Mouse (Mus musculus) liver, adult 2 months (tissue): ENCODE measurements around the gene Lcmt2.

Experiments used
- CTCF ChIP-seq: fragments of 200-500 bp; IDR thresholded peaks from 2 replicates; pipeline ENCODE4 v1.5.1; 2011; ENCODE audit warnings: low read depth, low read length, control low read depth
- POLR2A ChIP-seq: fragments of 200-500 bp; IDR thresholded peaks from 2 replicates; pipeline ENCODE4 v1.6.1; 2011; ENCODE audit warnings: low read length, control low read depth; ENCODE audit not compliant: insufficient read depth; ENCODE audit errors: extremely low read depth

DNA sequence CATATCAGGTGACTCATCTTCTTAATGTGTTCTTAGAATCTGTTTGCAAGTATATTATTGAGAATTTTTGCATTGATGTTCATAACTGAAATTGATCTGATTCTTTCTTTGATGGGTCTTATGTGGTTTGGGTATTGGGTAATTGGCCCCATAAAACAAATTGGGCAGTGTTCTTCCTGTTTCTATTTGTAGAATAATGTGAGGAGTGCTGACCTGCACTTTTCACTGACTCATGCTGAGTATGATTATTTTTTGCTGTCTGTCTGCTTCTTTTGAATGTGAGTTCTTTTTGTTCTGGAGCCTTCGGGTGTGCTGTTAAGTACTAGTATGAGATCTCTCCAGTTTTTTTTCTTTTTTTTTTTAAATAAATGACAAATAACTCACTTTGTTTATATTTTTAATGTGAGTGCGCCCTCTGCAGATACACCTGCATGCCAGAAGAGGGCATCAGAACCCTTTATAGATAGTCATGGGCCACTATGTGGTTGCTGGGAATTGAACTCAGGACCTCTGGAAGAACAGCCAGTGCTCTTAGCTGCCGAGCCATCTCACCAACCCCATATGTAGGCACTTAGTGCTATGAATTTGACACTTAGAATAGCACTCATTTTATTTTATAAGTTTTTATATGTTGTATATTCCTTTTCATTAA lies 38.5 kb upstream of the Lcmt2 start:
- TF ChIP-seq CTCF: no peak
- TF ChIP-seq POLR2A: no peak
